Mouse (Mus musculus) bone marrow, adult 2 months (tissue): ENCODE data around the gene Fam83g.

ENCODE experiments used
- CTCF ChIP-seq: fragments of 200-500 bp; IDR thresholded peaks from 2 replicates; pipeline ENCODE4 v1.5.1; 2011; ENCODE audit warnings: low read length, control low read depth; ENCODE audit not compliant: control insufficient read depth, insufficient read depth
- POLR2A ChIP-seq: fragments of 200-500 bp; IDR thresholded peaks from 2 replicates; pipeline ENCODE4 v1.6.1; 2011; ENCODE audit warnings: low read depth, mild to moderate bottlenecking, control low read depth, low read length, borderline replicate concordance; ENCODE audit not compliant: control insufficient read depth

DNA sequence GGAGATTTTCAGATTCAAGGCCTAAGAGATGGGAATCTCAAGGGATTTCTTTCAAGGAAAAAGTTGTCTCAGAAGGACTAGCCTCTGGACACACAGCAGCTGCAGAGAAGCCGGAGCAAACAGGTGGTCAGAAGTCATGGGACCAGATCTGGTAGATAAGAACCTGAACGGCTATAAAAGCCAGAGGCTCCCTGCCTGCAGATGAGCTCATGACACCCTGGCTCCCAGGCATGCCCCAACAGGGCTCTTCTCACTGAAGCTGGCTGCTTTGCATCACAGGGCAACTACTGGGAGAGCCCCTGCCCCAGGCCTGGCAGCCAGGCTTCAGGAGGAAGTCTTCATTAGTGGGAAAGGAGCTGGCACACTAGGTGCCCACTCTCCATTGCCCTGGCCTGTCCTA is 8.6 kb upstream of the Fam83g start:
- TF ChIP-seq CTCF (no peak), POLR2A (no peak)
